Mouse (Mus musculus) hindbrain, postnatal 0 days (tissue): Measurements from ENCODE around the gene 2010111I01Rik. TPM values are rescaled to one million over a fixed set of nuclear protein-coding genes. Genes with fewer than 3 reads are reported as not detected.
"Not testable (repeated sequence)": the region's sequence is repeated elsewhere in the genome, so short reads cannot be mapped to it uniquely, and the experiment has no call there.

Experiments used
- ATAC-seq: fragments of 200-750 bp; cut with Nextera tagmentation; 2 replicates; pipeline ENCODE4 v1.8.0; 2017; ENCODE audit warnings: mild to moderate bottlenecking, moderate TSS enrichment, moderate library complexity
- DNase-seq: peaks from one replicate; pipeline ENCODE4 v3.0.0-alpha.2; 2015; ENCODE audit warnings: low spot score
- H3K27ac ChIP-seq: fragments of 300-500 bp; sonication (generic); 2 replicates; pipeline ENCODE4 v1.5.1; 2014; ENCODE audit warnings: mild to moderate bottlenecking
- H3K27me3 ChIP-seq: fragments of 300-500 bp; sonication (generic); 2 replicates; pipeline ENCODE4 v1.6.1; 2014; ENCODE audit warnings: low read length, mixed read lengths; ENCODE audit not compliant: insufficient read depth
- H3K36me3 ChIP-seq: fragments of 300-500 bp; sonication (generic); 2 replicates; pipeline ENCODE4 v1.6.1; 2014; ENCODE audit warnings: low read length, mixed read lengths; ENCODE audit not compliant: insufficient read depth
- H3K4me1 ChIP-seq: fragments of 300-500 bp; sonication (generic); 2 replicates; pipeline ENCODE4 v1.6.1; 2014; ENCODE audit warnings: antibody characterized with exemption, low read length, mixed read lengths; ENCODE audit not compliant: insufficient read depth
- H3K4me2 ChIP-seq: fragments of 300-500 bp; sonication (generic); 2 replicates; pipeline ENCODE4 v1.6.1; 2014; ENCODE audit warnings: low read depth, mild to moderate bottlenecking, low read length, moderate library complexity, mixed read lengths
- H3K4me3 ChIP-seq: fragments of 300-500 bp; sonication (generic); 2 replicates; pipeline ENCODE4 v1.5.1; 2014; ENCODE audit warnings: low read length
- H3K9ac ChIP-seq: fragments of 300-500 bp; sonication (generic); replicated peaks from 2 replicates; pipeline ENCODE4 v1.6.1; 2014; ENCODE audit warnings: mild to moderate bottlenecking, low read length, moderate library complexity, mixed read lengths
- H3K9me3 ChIP-seq: fragments of 300-500 bp; sonication (generic); 2 replicates; pipeline ENCODE4 v1.6.1; 2016; ENCODE audit warnings: low read length, mixed read lengths
- CTCF ChIP-seq: IDR thresholded peaks from 2 replicates; pipeline ENCODE4 v1.5.1; 2016; ENCODE audit warnings: antibody characterized with exemption, control low read depth, low read depth
- WGBS: fragments of 180-500 bp; shearing (Covaris S2); extraction: QIAGEN DNeasy Blood & Tissue Kit; methylation state at CpG from one replicate; pipeline ENCODE4 v1.1.7; 2014; 5-methylcytosine and 5-hydroxymethylcytosine counted together
- polyA plus RNA-seq: library from polyadenylated mRNA; unstranded; fragments of >200 nt; fragmentation: Nextera tagmentation; extraction: Ambion mirVana; gene quantifications from 2 replicates; pipeline ENCODE4 v1.2.1, GENCODE M21; 2015
- total RNA-seq: library from RNA; depleted of rRNA; stranded (reverse); fragments of >200 nt; gene quantifications from 2 replicates; pipeline ENCODE4 v1.2.3, GENCODE M21; 2014

2010111I01Rik gene
- total and polyA plus RNA-seq, 2 experiments from 2014 or later, result 15.9 to 29.8 TPM

DNA sequence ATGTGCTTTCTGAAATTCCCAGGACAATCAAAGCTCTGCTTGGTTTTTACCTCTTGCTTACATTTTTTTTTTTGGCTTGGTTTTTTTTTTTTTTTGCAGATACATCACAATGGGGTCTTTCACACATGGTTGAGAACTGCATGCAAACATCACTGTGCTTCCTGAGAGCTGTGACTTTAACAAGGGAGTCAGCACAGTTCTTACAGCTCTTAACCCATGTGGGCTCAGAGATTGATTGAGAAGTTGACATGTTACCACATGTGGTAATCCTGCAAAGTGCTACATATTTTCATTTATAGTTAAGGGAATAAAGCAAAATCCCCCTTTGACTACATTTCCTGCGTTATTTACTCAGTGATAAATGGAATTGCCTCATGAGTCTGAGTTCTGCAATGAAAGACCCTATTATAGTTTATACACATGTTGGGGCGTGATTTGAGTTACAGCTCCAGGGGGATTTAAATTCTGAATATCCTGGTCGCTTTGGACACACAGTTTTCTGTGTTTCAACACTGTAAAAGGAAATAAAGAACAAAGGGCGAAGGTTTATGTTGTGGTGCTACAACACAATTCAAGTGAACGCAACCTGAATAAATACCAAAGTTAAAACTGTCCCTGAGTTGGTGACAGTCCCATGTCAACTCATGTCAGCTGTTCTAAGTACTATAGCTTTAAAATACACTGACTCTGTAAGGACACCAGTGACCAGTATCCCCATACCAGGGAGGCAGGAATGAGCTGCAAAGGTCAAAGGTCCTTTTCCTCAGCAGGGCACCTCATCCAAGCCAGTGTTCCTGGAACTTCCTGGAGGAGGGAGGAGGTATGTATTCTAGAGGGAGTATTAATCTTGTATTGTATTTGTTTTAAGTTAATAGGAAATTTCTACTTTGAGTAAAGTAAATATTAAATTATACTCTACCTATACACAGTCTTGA lies 29.1 kb downstream of the 2010111I01Rik start:
- Histone ChIP-seq H3K36me3 (no peaks in the 10 kb centered on the region), H3K4me1 (no peaks in the 10 kb centered on the region), H3K4me2 (no peak overlapping the region), H3K27me3 (no peaks in the 10 kb centered on the region), H3K9ac (no peak overlapping the region), H3K4me3 (no peak overlapping the region), H3K9me3 (no peaks in the 10 kb centered on the region), H3K27ac (no peak overlapping the region)
- ATAC-seq (no peak), DNase-seq (no peak)
- TF ChIP-seq CTCF, result no peak
- WGBS, result 84% methylated on average over 5 of the region's 5 CpGs

DNA sequence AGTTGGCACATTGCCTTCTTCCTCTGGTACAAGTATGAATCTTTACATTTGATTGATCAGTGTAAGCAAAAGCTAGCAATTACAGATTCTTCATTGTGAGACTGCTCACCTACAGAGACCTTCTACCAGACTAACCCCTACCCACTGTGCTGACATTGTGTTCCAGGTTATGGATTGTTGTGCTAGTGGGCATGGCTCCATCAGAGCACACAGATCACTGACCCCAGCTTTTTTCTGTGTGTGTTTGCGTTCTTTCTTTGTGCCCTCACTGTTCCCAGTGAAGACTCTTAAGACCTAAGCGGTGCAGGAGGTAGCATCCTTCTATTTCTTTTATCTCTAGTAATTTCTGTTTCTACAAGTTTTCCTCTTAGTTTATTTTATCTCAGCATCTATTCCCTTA lies 32.1 kb downstream of the 2010111I01Rik start:
- Histone ChIP-seq H3K4me1 (no peaks in the 10 kb centered on the region), H3K9ac (no peak overlapping the region), H3K36me3 (no peaks in the 10 kb centered on the region), H3K4me2 (no peak overlapping the region), H3K27me3 (no peaks in the 10 kb centered on the region), H3K4me3 (no peak overlapping the region), H3K9me3 (no peaks in the 10 kb centered on the region), H3K27ac (no peak overlapping the region)
- DNase-seq (no peak), ATAC-seq (no peak)
- WGBS, result 89% methylated on average over 2 of the region's 2 CpGs
- TF ChIP-seq CTCF, result no peak

DNA sequence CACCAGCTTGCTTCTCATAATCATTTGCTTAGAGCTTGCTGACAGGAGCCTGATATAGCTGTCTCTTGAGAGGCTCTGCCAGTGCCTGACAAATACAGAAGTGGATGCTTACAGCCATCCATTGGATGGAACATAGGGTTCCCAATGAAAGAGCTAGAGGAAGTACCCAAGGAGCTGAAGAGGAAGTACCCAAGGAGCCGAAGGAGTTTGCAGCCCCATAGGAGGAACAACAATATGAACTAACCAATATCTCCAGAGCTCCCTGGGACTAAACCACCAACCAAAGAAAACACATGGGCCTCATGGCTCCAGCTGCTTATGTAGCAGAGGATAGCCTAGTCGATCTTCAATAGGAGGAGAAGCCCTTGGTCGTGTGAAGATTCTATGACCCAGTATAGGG lies 42.8 kb downstream of the 2010111I01Rik start:
- H3K9me3 ChIP-seq, H3K4me3 ChIP-seq, H3K9ac ChIP-seq, H3K4me1 ChIP-seq, DNase-seq, H3K27me3 ChIP-seq, H3K27ac ChIP-seq, H3K36me3 ChIP-seq, H3K4me2 ChIP-seq, ATAC-seq: not testable (repeated sequence)
- 87% methylated on average over 3 of the region's 3 CpGs for WGBS

DNA sequence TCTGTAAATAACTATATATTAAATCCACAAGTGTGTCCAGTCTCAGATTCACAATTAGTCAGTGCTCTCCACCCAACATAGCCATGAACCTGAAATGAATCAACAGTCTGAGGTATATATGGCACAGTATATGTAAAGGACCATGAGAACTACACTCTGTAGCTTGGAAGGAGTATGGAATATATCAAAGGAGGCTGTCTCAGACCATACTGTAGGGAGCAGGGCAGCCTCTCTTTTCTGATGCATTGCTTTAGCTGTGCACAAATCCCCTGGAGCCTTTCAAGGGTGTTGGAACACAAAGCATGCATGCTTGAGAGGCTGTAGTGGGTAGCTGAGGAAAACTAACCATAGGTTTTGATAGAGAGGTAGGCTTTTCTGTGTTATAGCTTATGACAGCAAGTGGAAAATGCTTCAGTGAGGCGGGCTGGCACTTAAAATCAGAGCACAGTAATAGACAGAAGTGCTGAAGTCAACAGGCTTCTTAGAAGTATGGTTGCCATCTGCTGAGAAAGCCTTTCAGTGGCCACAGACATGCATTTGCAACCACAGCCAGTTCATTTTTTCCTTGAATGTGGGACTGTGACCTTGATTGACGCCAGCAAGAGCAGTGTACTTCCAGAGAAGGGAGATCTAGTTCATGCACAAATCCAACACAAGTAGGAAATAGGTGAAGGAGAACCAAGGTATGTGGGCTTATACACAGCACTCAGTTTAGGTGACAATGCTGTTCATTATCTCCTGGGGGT lies 45.8 kb downstream of the 2010111I01Rik start:
- no peak for ATAC-seq
- DNase-seq, result no peak

GRCm38 (mm10) chr13:63014353-63014752 lies 49.7 kb downstream of the 2010111I01Rik start:
- H3K27me3 ChIP-seq, result no peaks in the 10 kb centered on the region
- ATAC-seq, result no peak
- H3K9ac ChIP-seq, result no peak overlapping the region
- WGBS, result 76% methylated on average over 1 of the region's 1 CpGs
- no peak overlapping the region for H3K4me2 ChIP-seq
- no peak overlapping the region for H3K4me3 ChIP-seq
- H3K9me3 ChIP-seq, result no peaks in the 10 kb centered on the region
- 0 out of 2 replicates have a peak, but pooled peaks cover 3% of the 10 kb centered on the region for H3K4me1 ChIP-seq
- H3K27ac ChIP-seq, result no peak overlapping the region
- DNase-seq, result no peak
- H3K36me3 ChIP-seq, result no peaks in the 10 kb centered on the region
- no peak for TF ChIP-seq CTCF

More for the DNA sequence above, 45.8 kb downstream of the 2010111I01Rik start:
- Histone ChIP-seq H3K9ac (no peak overlapping the region), H3K36me3 (no peaks in the 10 kb centered on the region), H3K4me3 (no peak overlapping the region), H3K27ac (no peak overlapping the region), H3K4me1 (no peaks in the 10 kb centered on the region), H3K4me2 (no peak overlapping the region), H3K9me3 (no peaks in the 10 kb centered on the region), H3K27me3 (no peaks in the 10 kb centered on the region)
- no peak for TF ChIP-seq CTCF
- WGBS, result 84% methylated on average over 2 of the region's 2 CpGs

DNA sequence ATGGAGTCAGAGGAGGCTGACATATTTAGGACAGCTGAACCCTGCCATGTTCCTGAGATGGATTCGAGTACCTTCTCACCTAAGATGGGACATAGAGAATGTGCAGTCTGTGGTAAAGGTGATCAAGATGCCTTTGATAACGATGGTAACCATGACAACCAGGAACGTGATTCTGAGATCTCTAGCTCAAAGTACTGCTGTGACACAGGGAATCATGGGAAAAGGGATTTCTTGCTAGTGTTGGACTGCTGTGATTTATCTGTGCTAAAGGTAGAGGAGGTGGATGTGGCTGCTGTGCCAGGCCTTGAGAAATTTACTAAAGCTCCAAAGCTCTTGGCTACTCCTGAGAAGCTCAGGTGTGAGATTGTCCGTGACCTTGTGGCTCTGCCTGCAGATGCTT lies 50.7 kb downstream of the 2010111I01Rik start:
- Histone ChIP-seq H3K9me3 (no peaks in the 10 kb centered on the region), H3K27me3 (no peaks in the 10 kb centered on the region), H3K36me3 (no peaks in the 10 kb centered on the region), H3K9ac (no peak overlapping the region), H3K4me1 (0 out of 2 replicates have a peak, but pooled peaks cover 3% of the 10 kb centered on the region), H3K4me3 (no peak overlapping the region), H3K27ac (no peak overlapping the region), H3K4me2 (no peak overlapping the region)
- 70% methylated on average over 4 of the region's 4 CpGs for WGBS
- DNase-seq (no peak), ATAC-seq (0 out of 2 replicates have a peak, but pooled peaks have one; percentile 40)
- no peak for TF ChIP-seq CTCF

DNA sequence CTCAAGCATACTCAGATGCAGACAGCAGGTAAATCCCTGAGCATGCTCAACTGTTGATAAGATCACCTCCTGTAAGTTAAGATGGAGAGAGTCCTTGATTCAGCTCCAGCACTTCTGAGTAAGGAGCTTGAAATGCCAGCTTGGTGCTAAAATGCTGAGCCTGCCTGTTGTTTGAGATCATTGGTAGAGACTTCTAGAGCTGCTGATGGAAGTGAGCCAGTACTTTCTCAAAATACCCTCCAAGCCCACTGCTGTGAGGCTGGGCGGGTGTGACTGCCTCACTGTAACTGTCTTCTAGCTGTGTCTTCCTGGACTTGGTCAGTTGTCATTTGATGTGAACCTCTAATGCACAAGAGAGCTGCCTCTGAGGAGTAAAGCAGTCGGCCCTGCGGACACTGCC lies 51.4 kb downstream of the 2010111I01Rik start:
- Histone ChIP-seq H3K4me3 (no peak overlapping the region), H3K4me2 (no peak overlapping the region), H3K27ac (no peak overlapping the region), H3K9ac (no peak overlapping the region), H3K9me3 (no peaks in the 10 kb centered on the region), H3K36me3 (no peaks in the 10 kb centered on the region), H3K4me1 (0 out of 2 replicates have a peak, but pooled peaks cover 3% of the 10 kb centered on the region), H3K27me3 (no peaks in the 10 kb centered on the region)
- TF ChIP-seq CTCF, result no peak
- ATAC-seq (no peak), DNase-seq (no peak)
- WGBS, result 93% methylated on average over 3 of the region's 3 CpGs
